Mouse (Mus musculus) bone marrow macrophage, adult 2 months (primary cell): ENCODE data around the gene Keap1. TPM values are rescaled to one million over a fixed set of nuclear protein-coding genes. Genes with fewer than 3 reads are reported as not detected.

Experiments
- H3K27ac ChIP-seq: 2 replicates; pipeline ENCODE4 v1.5.1; 2012; ENCODE audit warnings: low read depth, low read length; ENCODE audit not compliant: insufficient read depth
- H3K4me1 ChIP-seq: 2 replicates; pipeline ENCODE4 v1.6.1; 2012; ENCODE audit warnings: low read length; ENCODE audit not compliant: control insufficient read depth, insufficient read depth
- H3K4me3 ChIP-seq: 2 replicates; pipeline ENCODE4 v1.5.1; 2012; ENCODE audit warnings: mild to moderate bottlenecking, low read length, moderate library complexity; ENCODE audit not compliant: insufficient read depth
- CTCF ChIP-seq: IDR thresholded peaks from 2 replicates; pipeline ENCODE4 v1.5.1; 2012; ENCODE audit warnings: low read depth, mild to moderate bottlenecking, low read length, moderate library complexity
- POLR2A ChIP-seq: IDR thresholded peaks from 2 replicates; pipeline ENCODE4 v1.6.1; 2012; ENCODE audit warnings: mild to moderate bottlenecking, low read depth, low read length, borderline replicate concordance
- polyA plus RNA-seq: library from polyadenylated mRNA; stranded (reverse); fragments of >200 nt; gene quantifications from 2 replicates; pipeline ENCODE4 v1.2.4, GENCODE M21; 2012; ENCODE audit not compliant: missing spikeins, insufficient read depth, insufficient read length

Gene Keap1
- polyA plus RNA-seq, 1 experiment: 36.4 TPM

- no peak overlapping the region for H3K27ac ChIP-seq
- no peaks in the 10 kb centered on the region for H3K4me1 ChIP-seq
- peak overlapping the region; percentile 48 for H3K4me3 ChIP-seq
- TF ChIP-seq CTCF: no peak
- no peak for TF ChIP-seq POLR2A
Observed at GRCm38 (mm10) chr9:21245113-21245487, 5.9 kb upstream of the Keap1 start.

DNA sequence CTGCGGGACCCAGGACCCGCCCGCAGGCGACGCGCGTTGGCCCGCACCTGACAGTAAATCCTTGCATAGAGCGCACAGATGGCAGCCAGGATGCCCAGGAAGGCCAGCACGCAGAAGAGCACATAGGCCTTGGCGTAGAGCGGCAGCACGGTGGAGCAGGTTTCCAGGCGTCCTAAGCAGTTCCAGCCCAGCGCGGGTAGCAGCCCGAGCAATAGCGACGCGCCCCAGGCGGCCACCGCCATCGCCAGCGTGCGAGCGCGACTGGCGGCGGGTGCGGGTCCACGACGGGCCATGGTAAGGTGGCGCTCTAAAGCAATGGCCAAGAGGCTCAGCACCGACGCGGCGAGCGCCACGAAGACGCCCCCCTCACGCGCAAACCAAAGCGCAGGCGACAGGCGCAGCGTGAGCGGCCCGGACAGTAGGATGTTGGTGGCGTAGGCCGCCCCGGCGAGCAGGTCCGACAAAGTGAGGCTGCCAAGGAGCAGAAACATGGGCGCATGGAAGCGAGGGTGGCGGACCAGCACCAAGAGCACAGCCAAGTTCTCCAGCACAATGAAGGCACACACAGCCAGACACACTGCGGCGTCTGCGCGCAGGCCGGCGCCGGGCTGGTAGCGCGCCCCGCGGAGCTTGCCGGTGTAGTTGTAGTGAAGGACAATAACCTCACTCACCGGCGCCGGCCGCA lies 5.4 kb upstream of the Keap1 start:
- Histone ChIP-seq H3K27ac (no peak overlapping the region), H3K4me1 (no peaks in the 10 kb centered on the region), H3K4me3 (peak overlapping the region; percentile 48)
- TF ChIP-seq CTCF (no peak), POLR2A (no peak)

DNA sequence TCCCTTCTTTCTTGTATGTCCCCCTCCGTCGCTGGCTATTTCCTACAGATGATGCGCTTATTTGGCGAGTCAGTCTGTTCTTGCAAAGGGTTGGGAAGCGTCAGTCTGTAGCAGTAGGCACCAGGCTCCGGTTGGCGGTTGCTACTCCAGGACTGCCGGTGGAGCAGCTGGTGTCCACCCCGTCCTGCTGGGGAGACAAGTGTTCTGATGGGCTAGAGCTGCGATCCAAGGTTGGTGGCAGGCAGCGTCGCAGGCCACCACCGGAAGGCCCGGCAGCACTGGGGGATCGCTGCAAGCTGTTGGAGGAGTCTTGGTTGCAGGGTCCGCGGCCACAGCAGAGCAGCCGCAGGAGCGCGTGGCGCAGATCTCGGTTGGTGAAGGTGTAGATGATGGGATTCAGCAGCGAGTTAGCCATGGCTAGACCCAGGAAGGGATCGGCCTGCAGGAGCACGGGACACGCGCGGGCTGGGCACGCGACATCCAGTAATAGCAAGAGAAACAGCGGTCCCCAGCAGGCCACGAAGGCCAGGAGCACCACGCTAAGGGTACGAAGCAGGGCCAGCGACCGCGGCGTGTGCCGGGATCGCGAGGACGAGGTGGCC lies 4.8 kb upstream of the Keap1 start:
- Histone ChIP-seq H3K27ac (no peak overlapping the region), H3K4me3 (peak overlapping the region; percentile 48; the same call in 1 of the 2 replicates), H3K4me1 (no peaks in the 10 kb centered on the region)
- TF ChIP-seq POLR2A (no peak), CTCF (no peak)

DNA sequence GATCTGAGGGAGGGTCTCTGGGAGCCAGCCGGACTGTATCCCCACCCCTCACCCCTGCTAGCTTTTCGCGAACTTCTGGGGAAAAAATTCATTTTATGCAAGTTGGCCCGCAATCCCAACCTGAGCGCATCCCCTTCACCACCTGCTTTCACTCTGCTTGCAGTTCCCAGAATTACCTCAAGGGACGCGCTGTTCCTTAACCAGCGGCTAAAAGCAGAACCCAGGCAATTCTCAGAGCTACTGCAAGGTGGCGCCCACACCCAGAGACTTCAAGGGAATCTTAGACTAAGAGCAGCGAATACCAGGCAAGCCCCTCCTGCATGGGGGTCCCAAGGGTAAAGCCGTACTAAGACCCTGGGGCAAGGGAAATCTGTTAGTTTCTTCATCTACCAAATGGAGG lies 2.2 kb upstream of the Keap1 start:
- Histone ChIP-seq H3K27ac (no peak overlapping the region), H3K4me3 (no peak overlapping the region), H3K4me1 (peaks cover 7% of the 10 kb centered on the region)
- TF ChIP-seq POLR2A: no peak
- peak; percentile 95 for TF ChIP-seq CTCF

DNA sequence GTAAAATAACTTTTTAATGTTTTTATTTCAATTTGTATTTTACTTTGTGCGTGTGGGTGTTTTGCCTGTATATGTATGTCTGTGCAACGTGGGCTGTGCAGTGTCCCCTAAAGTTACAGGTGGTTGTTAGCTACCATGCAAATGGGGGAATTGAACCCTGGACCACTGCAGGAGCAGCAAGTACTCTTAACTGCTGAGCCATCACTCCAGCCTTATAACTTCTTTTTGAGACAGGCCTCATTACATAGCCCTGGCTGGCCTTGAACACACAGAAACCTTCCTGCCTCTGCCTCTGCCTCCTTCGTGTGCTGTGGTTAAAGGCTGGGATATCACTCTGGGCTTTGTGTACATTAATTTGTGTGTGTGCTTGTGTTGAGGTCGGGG lies 296 bp upstream of the Keap1 start:
- Histone ChIP-seq H3K4me3 (peak overlapping the region; percentile 82), H3K27ac (no peak overlapping the region), H3K4me1 (peaks cover 16% of the 10 kb centered on the region)
- TF ChIP-seq CTCF (no peak), POLR2A (no peak)

- Histone ChIP-seq H3K4me1 (peaks cover 16% of the 10 kb centered on the region), H3K4me3 (peak overlapping the region; percentile 82), H3K27ac (peak overlapping the region; percentile 58)
- no peak for TF ChIP-seq POLR2A
- TF ChIP-seq CTCF: no peak
Observed at GRCm38 (mm10) chr9:21238004-21238732, 993 bp downstream of the Keap1 start.

DNA sequence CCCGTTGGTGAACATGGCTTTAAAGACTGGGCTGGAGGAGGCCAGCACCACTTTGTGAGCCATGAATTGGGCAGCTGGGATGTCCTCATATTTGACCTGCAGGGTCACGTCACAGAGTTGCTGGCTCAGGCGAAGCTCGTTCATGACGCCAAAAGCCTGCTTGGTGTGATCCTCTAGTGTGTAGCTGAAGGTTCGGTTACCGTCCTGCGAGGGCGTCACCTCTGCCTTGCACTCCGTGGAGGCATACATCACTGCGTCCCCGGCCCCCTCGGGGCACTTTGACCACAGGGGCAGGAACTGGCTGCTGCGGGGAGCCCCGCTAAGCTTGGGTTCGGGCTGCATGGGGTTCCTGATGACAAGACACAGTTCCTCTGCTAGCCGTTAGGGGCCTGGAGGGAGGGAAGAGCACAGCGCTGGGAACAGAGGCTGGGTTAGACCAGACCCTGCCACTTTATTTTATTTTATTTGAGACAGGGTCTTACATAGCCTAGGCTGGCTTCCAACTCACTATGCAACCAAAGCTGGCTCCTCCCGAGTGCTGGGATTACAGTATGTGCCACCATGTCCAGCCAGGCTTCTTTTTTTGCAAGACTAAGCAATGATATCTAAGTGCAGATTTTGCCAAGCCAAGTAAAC lies 1.7 kb downstream of the Keap1 start:
- peaks cover 16% of the 10 kb centered on the region for H3K4me1 ChIP-seq
- no peak; the same call in 1 of the 2 replicates for TF ChIP-seq CTCF
- 0 out of 2 replicates have a peak, but pooled peaks have one; percentile 43 for TF ChIP-seq POLR2A
- H3K27ac ChIP-seq: peak overlapping the region; percentile 58
- peak overlapping the region; percentile 82 for H3K4me3 ChIP-seq

DNA sequence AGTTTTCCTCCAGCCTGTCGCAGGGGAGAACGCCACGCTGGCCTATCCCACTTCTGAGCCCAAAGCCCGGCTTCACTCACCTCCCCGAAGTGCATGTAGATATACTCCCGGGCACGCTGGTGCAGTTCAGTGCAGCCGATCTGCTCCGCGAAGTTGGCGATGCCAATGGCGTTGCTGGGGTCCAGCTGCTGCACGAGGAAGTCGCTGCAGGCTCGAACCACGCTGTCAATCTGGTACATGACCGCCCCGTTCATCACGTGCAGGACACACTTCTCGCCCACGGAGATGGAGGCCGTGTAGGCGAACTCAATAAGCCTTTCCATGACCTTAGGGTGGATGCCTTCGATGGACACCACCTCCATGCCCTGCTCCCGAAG lies 2.2 kb downstream of the Keap1 start:
- H3K4me3 ChIP-seq: peak overlapping the region; percentile 82
- TF ChIP-seq CTCF: no peak
- no peak for TF ChIP-seq POLR2A
- no peak overlapping the region; the same call in 1 of the 2 replicates for H3K27ac ChIP-seq
- H3K4me1 ChIP-seq: peaks cover 16% of the 10 kb centered on the region

DNA sequence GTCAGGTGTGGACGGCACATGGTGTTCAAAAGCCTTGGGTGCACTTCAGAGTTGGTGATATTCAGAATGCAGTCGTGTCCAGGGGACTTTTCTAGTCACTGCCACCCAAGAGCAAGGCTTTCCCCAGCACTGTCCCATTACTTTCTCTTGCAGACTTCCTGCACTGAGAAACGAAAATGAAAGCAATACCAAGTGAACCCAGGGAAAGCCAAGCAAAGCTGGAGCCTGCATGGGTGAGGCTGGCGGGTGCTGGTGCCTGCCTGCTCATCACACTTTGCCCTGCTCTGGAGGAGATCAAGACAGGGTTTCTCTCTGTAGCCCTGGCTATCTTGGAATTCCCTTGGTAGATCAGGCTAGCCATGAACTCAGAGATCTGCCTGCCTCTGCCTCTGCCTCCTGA lies 3.8 kb downstream of the Keap1 start:
- peaks cover 16% of the 10 kb centered on the region for H3K4me1 ChIP-seq
- TF ChIP-seq POLR2A: no peak
- no peak for TF ChIP-seq CTCF
- H3K27ac ChIP-seq: peak overlapping the region; percentile 51
- peak overlapping the region; percentile 27 for H3K4me3 ChIP-seq
